Comparison of ENCODE assay signal across 25 mouse cellular contexts in genomic region chr13:93882132-93882531, GRCm38 (mm10).
DNase-seq lines count a peak whose midpoint lies in the region; ATAC-seq and TF ChIP-seq lines count a peak whose summit lies in the region.
"Had no signal": no experiment of that assay in that cellular context is flagged by ENCODE, and none has a peak within 500 bp of the region (broad histone marks: within the 10 kb centered on the region; RNA-seq: fewer than 3 reads in every experiment).

No protein-coding gene starts in this region.

- H3K4me1 ChIP-seq in midbrain, embryonic 11.5 days (ENCODE audit: control insufficient read depth, insufficient read depth, low read length) = no peaks in the 10 kb centered on the region
- no peaks in the 10 kb centered on the region for H3K4me1 ChIP-seq in midbrain, embryonic 14.5 days (ENCODE audit: control insufficient read depth, insufficient read depth, low read length)
- no peaks in the 10 kb centered on the region for H3K4me1 ChIP-seq in intestine, embryonic 15.5 days (replicated peaks)
- peaks cover 15% of the 10 kb centered on the region for H3K4me1 ChIP-seq in heart, embryonic 12.5 days (replicated peaks)
- H3K4me1 ChIP-seq: embryonic facial prominence, embryonic 13.5 days; forebrain, embryonic 15.5 days had no signal

- H3K4me2 ChIP-seq in midbrain, embryonic 11.5 days = no peak overlapping the region
- H3K4me2 ChIP-seq in midbrain, embryonic 14.5 days (ENCODE audit: low read length) = no peak overlapping the region
- peak overlapping the region; percentile 36 for H3K4me2 ChIP-seq in myocyte (ENCODE audit: low read depth)
- no peak overlapping the region for H3K4me2 ChIP-seq in intestine, embryonic 15.5 days (replicated peaks)
- no peak overlapping the region for H3K4me2 ChIP-seq in heart, embryonic 12.5 days
- H3K4me2 ChIP-seq: embryonic facial prominence, embryonic 13.5 days; embryonic facial prominence, embryonic 15.5 days; forebrain, embryonic 13.5 days; forebrain, embryonic 15.5 days had no signal

- peak; percentile 33 for DNase-seq in midbrain, embryonic 11.5 days (ENCODE audit: low spot score, missing footprints)
- no peak for DNase-seq in midbrain, embryonic 14.5 days
- DNase-seq in 416B (ENCODE audit: low read depth) (peak; percentile 80), NIH3T3 (ENCODE audit: low read depth) (peak; percentile 61)
- DNase-seq: adrenal gland, adult 8-10 months; adrenal gland, postnatal 14 days; adrenal gland, postnatal 36 days; cerebellum, adult 11-12 months; cerebellum, adult 2 months; cerebellum, adult 9-10 months; cerebellum, postnatal 10 days; cerebellum, postnatal 25 days; embryo, embryonic 11 days; forebrain, postnatal 0 days had no signal

- H3K27me3 ChIP-seq in midbrain, embryonic 11.5 days (ENCODE audit: control insufficient read depth, insufficient read depth, low read length) = no peaks in the 10 kb centered on the region
- H3K27me3 ChIP-seq in midbrain, embryonic 14.5 days (ENCODE audit: control insufficient read depth, insufficient read depth, low read length) = no peaks in the 10 kb centered on the region
- H3K27me3 ChIP-seq in myocyte (ENCODE audit: control insufficient read depth, insufficient read depth, insufficient read length) = no peaks in the 10 kb centered on the region
- no peaks in the 10 kb centered on the region for H3K27me3 ChIP-seq in intestine, embryonic 15.5 days (replicated peaks)
- H3K27me3 ChIP-seq in heart, embryonic 12.5 days (replicated peaks) = no peaks in the 10 kb centered on the region
- H3K27me3 ChIP-seq: CH12.LX; embryonic facial prominence, embryonic 13.5 days; embryonic facial prominence, embryonic 15.5 days; forebrain, embryonic 13.5 days; forebrain, embryonic 15.5 days had no signal

- no peak overlapping the region for H3ac ChIP-seq in myocyte (ENCODE audit: control insufficient read depth, insufficient read length)

- no peak overlapping the region for H3K27ac ChIP-seq in midbrain, embryonic 11.5 days (ENCODE audit: low read depth, low read length)
- no peak overlapping the region for H3K27ac ChIP-seq in midbrain, embryonic 14.5 days (replicated peaks; ENCODE audit: low read depth, low read length)
- no peak overlapping the region for H3K27ac ChIP-seq in intestine, embryonic 15.5 days
- H3K27ac ChIP-seq in heart, embryonic 12.5 days (ENCODE audit: poor library complexity, severe bottlenecking) = no peak overlapping the region
- H3K27ac ChIP-seq: embryonic facial prominence, embryonic 13.5 days; embryonic facial prominence, embryonic 15.5 days; forebrain, embryonic 13.5 days; forebrain, embryonic 15.5 days had no signal

- no peak for TF ChIP-seq POLR2A in myocyte (IDR thresholded peaks at IDR 0.05; ENCODE audit: insufficient read length, low read depth)

- no peaks in the 10 kb centered on the region for H3K36me3 ChIP-seq in midbrain, embryonic 11.5 days (ENCODE audit: control insufficient read depth, insufficient read depth, low read length)
- no peaks in the 10 kb centered on the region for H3K36me3 ChIP-seq in midbrain, embryonic 14.5 days (ENCODE audit: control insufficient read depth, insufficient read depth, low read length)
- H3K36me3 ChIP-seq in myocyte (ENCODE audit: control insufficient read depth, insufficient read depth) = no peaks in the 10 kb centered on the region
- H3K36me3 ChIP-seq in intestine, embryonic 15.5 days = no peaks in the 10 kb centered on the region
- H3K36me3 ChIP-seq in heart, embryonic 12.5 days = no peaks in the 10 kb centered on the region
- H3K36me3 ChIP-seq: embryonic facial prominence, embryonic 13.5 days; embryonic facial prominence, embryonic 15.5 days; forebrain, embryonic 15.5 days; G1E had no signal

- no peak overlapping the region for H3K4me3 ChIP-seq in midbrain, embryonic 11.5 days (ENCODE audit: low read depth, low read length)
- no peak overlapping the region for H3K4me3 ChIP-seq in midbrain, embryonic 14.5 days (replicated peaks; ENCODE audit: low read depth, low read length)
- H3K4me3 ChIP-seq in myocyte = no peak overlapping the region
- no peak overlapping the region for H3K4me3 ChIP-seq in intestine, embryonic 15.5 days (replicated peaks)
- H3K4me3 ChIP-seq in heart, embryonic 12.5 days = no peak overlapping the region
- H3K4me3 ChIP-seq: embryonic facial prominence, embryonic 13.5 days; embryonic facial prominence, embryonic 15.5 days; forebrain, embryonic 13.5 days; forebrain, embryonic 15.5 days had no signal

- ATAC-seq in midbrain, embryonic 11.5 days (ENCODE audit: low FRiP score) = no peak
- no peak for ATAC-seq in midbrain, embryonic 14.5 days (ENCODE audit: low FRiP score, low TSS enrichment)
- ATAC-seq in intestine, embryonic 15.5 days = no peak
- ATAC-seq in monocyte, adult 5-6 weeks (replicated peaks; ENCODE audit: insufficient number of reproducible peaks, low FRiP score, low TSS enrichment, poor library complexity, severe bottlenecking) = no peak
- no peak for ATAC-seq in heart, embryonic 12.5 days (ENCODE audit: insufficient number of reproducible peaks, low FRiP score)
- ATAC-seq: CD4-positive, CD25-positive, alpha-beta regulatory T cell, adult 4 months; forebrain, embryonic 13.5 days; forebrain, embryonic 15.5 days; forebrain, postnatal 0 days had no signal

- 82% methylated on average over 3 of the region's 3 CpGs for WGBS in midbrain, embryonic 11.5 days
- WGBS in midbrain, embryonic 14.5 days = 89% methylated on average over 3 of the region's 3 CpGs
- 88% methylated on average over 3 of the region's 3 CpGs for WGBS in intestine, embryonic 15.5 days
- 73% methylated on average over 3 of the region's 3 CpGs for WGBS in heart, embryonic 12.5 days

- no peaks in the 10 kb centered on the region for H3K9me3 ChIP-seq in midbrain, embryonic 11.5 days (ENCODE audit: control insufficient read depth, low read length)
- H3K9me3 ChIP-seq in midbrain, embryonic 14.5 days (ENCODE audit: control insufficient read depth, low read length) = no peaks in the 10 kb centered on the region
- no peaks in the 10 kb centered on the region for H3K9me3 ChIP-seq in intestine, embryonic 15.5 days
- H3K9me3 ChIP-seq in heart, embryonic 12.5 days (replicated peaks) = no peaks in the 10 kb centered on the region
- H3K9me3 ChIP-seq: embryonic facial prominence, embryonic 13.5 days; embryonic facial prominence, embryonic 15.5 days; forebrain, embryonic 13.5 days; forebrain, embryonic 15.5 days; G1E had no signal

- H3K79me2 ChIP-seq in myocyte (ENCODE audit: control insufficient read depth, insufficient read depth) = no peaks in the 10 kb centered on the region

- no peak overlapping the region for H3K9ac ChIP-seq in midbrain, embryonic 11.5 days (ENCODE audit: low read length)
- no peak overlapping the region for H3K9ac ChIP-seq in midbrain, embryonic 14.5 days (replicated peaks; ENCODE audit: low read length)
- H3K9ac ChIP-seq in intestine, embryonic 15.5 days = no peak overlapping the region
- no peak overlapping the region for H3K9ac ChIP-seq in heart, embryonic 12.5 days
- H3K9ac ChIP-seq: embryonic facial prominence, embryonic 13.5 days; embryonic facial prominence, embryonic 15.5 days; forebrain, embryonic 13.5 days; forebrain, embryonic 15.5 days; forebrain, postnatal 0 days had no signal

TF ChIP-seq in myocyte, 11 proteins besides CTCF, POLR2A, EP300 and RAD21:
- TF ChIP-seq TCF12 (IDR thresholded peaks at IDR 0.05; ENCODE audit: insufficient read depth, poor library complexity, severe bottlenecking) (no peak), MAX (IDR thresholded peaks at IDR 0.05; ENCODE audit: low read depth) (no peak), USF1 (IDR thresholded peaks at IDR 0.05; ENCODE audit: low read depth) (no peak)
TF ChIP-seq in myocyte: peak in this region for 0.
